Comparison of ENCODE assay signal across 8 mouse cellular contexts in genomic region chr10:81232580-81233225, GRCm38 (mm10). TPM values are rescaled to one million over a fixed set of nuclear protein-coding genes. Genes with fewer than 3 reads are reported as not detected.
DNase-seq lines count a peak whose midpoint lies in the region; ATAC-seq lines count a peak whose summit lies in the region.

TSS of gene Zfr2 (plus strand) at chr10:81233155.

- peak within 1 kb of the TSS; percentile 62 for H3K9ac ChIP-seq in kidney, embryonic 15.5 days

- H3K4me1 ChIP-seq in heart, embryonic 10.5 days = peaks cover 36% of the 10 kb centered on the region
- H3K4me1 ChIP-seq in kidney, embryonic 15.5 days = peaks cover 33% of the 10 kb centered on the region

- peak within 1 kb of the TSS; percentile 84 for H3K4me3 ChIP-seq in heart, embryonic 10.5 days
- peak within 1 kb of the TSS; percentile 71 for H3K4me3 ChIP-seq in kidney, embryonic 15.5 days (replicated peaks)

- peak; percentile 98 for DNase-seq in B cell, adult 2 months
- peak; percentile 96 for DNase-seq in brain, adult 2 months (ENCODE audit: low read depth, low spot score)
- peak; percentile 95 for DNase-seq in heart, embryonic 10.5 days (ENCODE audit: low spot score)
- DNase-seq in liver = peak; percentile 94
- DNase-seq in spleen, postnatal 4 days (ENCODE audit: low spot score in 2 of 2) = peak; percentile 90 to 94

- H3K36me3 ChIP-seq in heart, embryonic 10.5 days = no peaks in the 10 kb centered on the region; the same call in 1 of the 2 replicates
- H3K36me3 ChIP-seq in kidney, embryonic 15.5 days = no peaks in the 10 kb centered on the region

- H3K27me3 ChIP-seq in heart, embryonic 10.5 days (ENCODE audit: insufficient read depth, poor library complexity, severe bottlenecking) = peaks cover 58% of the 10 kb centered on the region
- H3K27me3 ChIP-seq in kidney, embryonic 15.5 days = peaks cover 50% of the 10 kb centered on the region

- no peaks in the 10 kb centered on the region for H3K9me3 ChIP-seq in heart, embryonic 10.5 days
- H3K9me3 ChIP-seq in kidney, embryonic 15.5 days (replicated peaks) = no peaks in the 10 kb centered on the region

- H3K4me2 ChIP-seq in kidney, embryonic 15.5 days = peak within 1 kb of the TSS; percentile 64

- H3K27ac ChIP-seq in heart, embryonic 10.5 days = peak within 1 kb of the TSS; percentile 94
- peak within 1 kb of the TSS; percentile 49; the same call in 1 of the 2 replicates for H3K27ac ChIP-seq in kidney, embryonic 15.5 days

- WGBS in heart, embryonic 10.5 days = 7% methylated on average over 29 of the region's 29 CpGs
- 7% methylated on average over 29 of the region's 29 CpGs for WGBS in kidney, embryonic 15.5 days

- peak; percentile 64 for ATAC-seq in erythroblast, adult 5-6 weeks (replicated peaks; ENCODE audit: low FRiP score, poor library complexity, severe bottlenecking)
- ATAC-seq in kidney, embryonic 15.5 days (replicated peaks; ENCODE audit: low FRiP score) = peak; percentile 85
- ATAC-seq in monocyte, adult 5-6 weeks (replicated peaks; ENCODE audit: insufficient number of reproducible peaks, low FRiP score, low TSS enrichment, poor library complexity, severe bottlenecking) = peak; percentile 77

RNA-seq across cellular contexts. Expression of gene Zfr2, which starts in this region (rescaled TPM):
- total RNA-seq in erythroblast, adult 5-6 weeks (2015; ENCODE audit: low replicate concordance) = not detected in 2 replicates
- total RNA-seq in erythroblast, adult 5-6 weeks (2017; ENCODE audit: low replicate concordance) = not detected in 2 replicates
- 4.9 and 5.6 TPM in 2 replicates for polyA plus RNA-seq in heart, embryonic 10.5 days (2016; fragmentation: Nextera tagmentation; extraction: Ambion mirVana)
- 6.8 and 7.3 TPM in 2 replicates for polyA plus RNA-seq in kidney, embryonic 15.5 days (2015; fragmentation: Nextera tagmentation; extraction: Ambion mirVana)
- total RNA-seq in monocyte, adult 5-6 weeks (2017) = 0.10 to 0.58 TPM in 2 of 3 replicates, not detected in the other

Comparison
In these comparisons a context has a peak if more than half of its experiments do, and no peak if none do; other contexts are left out.
1. Peak in every context shown above with its lines: DNase-seq, ATAC-seq, H3K4me3 ChIP-seq and H3K27ac ChIP-seq.
2. Peak in ATAC-seq in erythroblast, adult 5-6 weeks; RNA of the gene not detected or under 1 TPM.
3. Peak in ATAC-seq in monocyte, adult 5-6 weeks; RNA of the gene not detected or under 1 TPM.